Mouse (Mus musculus) embryonic facial prominence, embryonic 15.5 days (tissue): Measurements from ENCODE around the gene Hnrnpc. TPM values are rescaled to one million over a fixed set of nuclear protein-coding genes. Genes with fewer than 3 reads are reported as not detected.
"Not testable (repeated sequence)": the region's sequence is repeated elsewhere in the genome, so short reads cannot be mapped to it uniquely, and the experiment has no call there.

Experiments used
- ATAC-seq: fragments of 200-750 bp; cut with Nextera tagmentation; 2 replicates; pipeline ENCODE4 v1.8.0; 2017; ENCODE audit warnings: low read depth, moderate TSS enrichment; ENCODE audit not compliant: insufficient number of reproducible peaks, low FRiP score, low TSS enrichment
- H3K27ac ChIP-seq: fragments of 300-500 bp; sonication (generic); replicated peaks from 2 replicates; pipeline ENCODE4 v1.5.1; 2015; ENCODE audit warnings: mild to moderate bottlenecking, inconsistent platforms
- H3K27me3 ChIP-seq: fragments of 300-500 bp; sonication (generic); 2 replicates; pipeline ENCODE4 v1.6.1; 2015; ENCODE audit warnings: inconsistent platforms
- H3K36me3 ChIP-seq: fragments of 300-500 bp; sonication (generic); 2 replicates; pipeline ENCODE4 v1.6.1; 2015; ENCODE audit warnings: mild to moderate bottlenecking, inconsistent platforms
- H3K4me1 ChIP-seq: fragments of 300-500 bp; sonication (generic); 2 replicates; pipeline ENCODE4 v1.6.1; 2015; ENCODE audit warnings: inconsistent platforms
- H3K4me2 ChIP-seq: fragments of 300-500 bp; sonication (generic); replicated peaks from 2 replicates; pipeline ENCODE4 v1.6.1; 2015; ENCODE audit warnings: mild to moderate bottlenecking, inconsistent platforms
- H3K4me3 ChIP-seq: fragments of 300-500 bp; sonication (generic); replicated peaks from 2 replicates; pipeline ENCODE4 v1.5.1; 2015; ENCODE audit warnings: mild to moderate bottlenecking, inconsistent platforms
- H3K9ac ChIP-seq: fragments of 300-500 bp; sonication (generic); 2 replicates; pipeline ENCODE4 v1.6.1; 2015; ENCODE audit warnings: inconsistent platforms
- H3K9me3 ChIP-seq: fragments of 300-500 bp; sonication (generic); replicated peaks from 2 replicates; pipeline ENCODE4 v1.6.1; 2016; ENCODE audit warnings: inconsistent platforms
- WGBS: fragments of 180-500 bp; shearing (Covaris S2); methylation state at CpG from one replicate; pipeline ENCODE4 v1.1.7; 2015; 5-methylcytosine and 5-hydroxymethylcytosine counted together
- polyA plus RNA-seq: library from polyadenylated mRNA; unstranded; fragments of >200 nt; fragmentation: Nextera tagmentation; extraction: Ambion mirVana; gene quantifications from 2 replicates; pipeline ENCODE4 v1.2.1, GENCODE M21; 2015

The Hnrnpc gene
- polyA plus RNA-seq, 1 experiment from 2014 or later, result 552 TPM

DNA sequence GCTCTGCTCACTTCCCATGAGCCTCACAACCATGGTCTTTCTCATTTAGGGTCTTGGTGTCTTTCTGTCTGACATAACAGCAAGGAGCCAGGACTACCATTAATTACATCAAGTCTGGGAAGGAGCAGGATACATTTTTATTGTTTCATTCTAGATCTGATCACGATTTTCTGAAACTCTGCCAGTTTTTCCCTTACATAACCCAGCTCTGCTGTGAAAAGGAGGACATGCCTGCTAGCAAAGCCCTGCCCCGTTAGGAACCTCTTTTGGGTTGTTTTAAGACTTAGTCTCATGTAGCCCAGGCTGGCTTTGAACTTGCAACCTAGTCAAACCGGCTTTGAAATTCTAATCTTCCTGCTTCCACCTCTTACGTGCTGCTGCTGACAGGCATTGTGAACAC lies 43.8 kb downstream of the Hnrnpc start:
- Histone ChIP-seq H3K4me3 (no peak overlapping the region), H3K9ac (no peak overlapping the region), H3K27ac (no peak overlapping the region), H3K27me3 (no peaks in the 10 kb centered on the region), H3K9me3 (no peaks in the 10 kb centered on the region), H3K4me2 (no peak overlapping the region), H3K36me3 (no peaks in the 10 kb centered on the region), H3K4me1 (no peaks in the 10 kb centered on the region)
- ATAC-seq, result no peak
- 51% methylated on average over 4 of the region's 4 CpGs for WGBS

DNA sequence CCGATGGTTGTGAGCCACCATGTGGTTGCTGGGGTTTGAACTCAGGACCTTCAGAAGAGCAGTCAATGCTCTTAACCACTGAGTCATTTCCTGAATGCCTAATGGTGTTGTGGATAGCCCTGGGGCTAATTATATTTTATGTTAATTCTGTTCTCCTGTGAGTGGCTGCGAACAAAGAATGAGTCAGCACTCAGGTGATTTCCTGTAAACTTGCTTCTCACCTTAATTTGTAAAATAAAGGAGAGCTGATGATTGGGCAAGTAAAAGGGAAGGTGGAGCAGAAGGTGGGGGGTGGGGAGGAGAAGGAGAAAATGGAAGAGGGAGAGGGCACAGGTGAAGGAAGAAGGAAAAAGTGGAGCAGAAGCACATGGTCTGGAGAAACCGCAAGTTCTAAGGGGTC lies 51.1 kb downstream of the Hnrnpc start:
- H3K27me3 ChIP-seq, ATAC-seq, H3K4me3 ChIP-seq, H3K27ac ChIP-seq, H3K9ac ChIP-seq, H3K36me3 ChIP-seq, H3K4me1 ChIP-seq, H3K4me2 ChIP-seq, H3K9me3 ChIP-seq: not testable (repeated sequence)
- 86% methylated on average over 3 of the region's 3 CpGs for WGBS

GRCm38 (mm10) chr14:52045966-52046565 lies 57.8 kb downstream of the Hnrnpc start:
- Histone ChIP-seq H3K9ac (no peak overlapping the region), H3K9me3 (no peaks in the 10 kb centered on the region), H3K4me2 (no peak overlapping the region), H3K27ac (no peak overlapping the region), H3K36me3 (no peaks in the 10 kb centered on the region), H3K27me3 (no peaks in the 10 kb centered on the region), H3K4me3 (no peak overlapping the region), H3K4me1 (0 out of 2 replicates have a peak, but pooled peaks cover 6% of the 10 kb centered on the region)
- no peak for ATAC-seq
- WGBS, result 74% methylated on average over 9 of the region's 9 CpGs

DNA sequence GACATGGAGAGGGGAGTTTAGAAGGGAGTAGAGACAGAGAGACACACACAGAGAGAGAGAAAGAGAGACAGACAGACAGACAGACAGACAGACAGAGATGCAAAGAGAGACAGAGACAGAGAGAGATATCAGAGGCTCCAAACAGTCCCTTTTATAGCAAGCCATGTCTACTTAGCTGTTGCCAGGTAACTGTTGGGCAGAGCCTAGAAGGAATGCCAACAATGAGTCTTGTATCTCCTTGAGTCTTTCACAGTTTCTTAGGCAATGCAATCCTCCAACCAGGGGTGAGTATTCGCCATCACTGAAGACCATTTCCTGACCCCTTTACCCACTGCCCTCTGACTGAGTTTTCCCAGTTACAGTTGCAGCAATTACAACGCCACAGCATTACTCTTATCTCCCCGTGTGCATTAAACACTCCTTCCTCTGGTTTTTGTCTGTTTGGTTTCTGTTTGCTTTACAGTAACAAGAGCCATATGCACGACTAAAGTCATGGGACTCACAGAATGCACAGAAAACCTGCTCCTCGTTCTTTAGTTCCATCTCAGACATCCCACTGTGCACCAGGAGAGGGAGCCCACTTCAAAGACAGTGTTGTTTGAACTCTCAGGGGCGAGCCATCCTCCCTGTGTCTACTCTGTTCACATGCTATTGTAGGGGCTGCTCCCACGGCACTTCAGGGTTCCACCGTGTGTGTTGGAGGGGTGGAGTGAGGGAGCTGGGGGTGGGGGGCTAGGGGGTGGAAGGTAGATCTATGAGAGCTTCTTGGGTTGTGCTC lies 58.7 kb downstream of the Hnrnpc start:
- H3K4me1 ChIP-seq, result 0 out of 2 replicates have a peak, but pooled peaks cover 6% of the 10 kb centered on the region
- no peak overlapping the region for H3K4me3 ChIP-seq
- H3K27me3 ChIP-seq, result no peaks in the 10 kb centered on the region
- H3K27ac ChIP-seq, result no peak overlapping the region
- ATAC-seq, result no peak
- no peak overlapping the region for H3K9ac ChIP-seq
- H3K36me3 ChIP-seq, result no peaks in the 10 kb centered on the region
- 0 out of 2 replicates have a peak overlapping the region, but pooled peaks have one; percentile 10 for H3K4me2 ChIP-seq
- H3K9me3 ChIP-seq, result no peaks in the 10 kb centered on the region
- 9% methylated on average over 8 of the region's 8 CpGs for WGBS

GRCm38 (mm10) chr14:52043446-52043845 lies 60.4 kb downstream of the Hnrnpc start:
- Histone ChIP-seq H3K4me2 (no peak overlapping the region), H3K9ac (no peak overlapping the region), H3K9me3 (no peaks in the 10 kb centered on the region), H3K4me3 (no peak overlapping the region), H3K27me3 (no peaks in the 10 kb centered on the region), H3K27ac (no peak overlapping the region), H3K36me3 (no peaks in the 10 kb centered on the region), H3K4me1 (0 out of 2 replicates have a peak, but pooled peaks cover 6% of the 10 kb centered on the region)
- WGBS, result 59% methylated on average over 6 of the region's 6 CpGs
- ATAC-seq, result no peak

GRCm38 (mm10) chr14:52042359-52042758 lies 61.5 kb downstream of the Hnrnpc start, which contains the start of gene Olfr221:
Gene Olfr221, minus strand, starts transcription at chr14:52042459.
- not testable (repeated sequence) for H3K4me2 ChIP-seq, H3K4me1 ChIP-seq, H3K36me3 ChIP-seq, H3K27ac ChIP-seq, H3K27me3 ChIP-seq, H3K9ac ChIP-seq, ATAC-seq, H3K4me3 ChIP-seq, H3K9me3 ChIP-seq
- 56% methylated on average over 3 of the region's 3 CpGs for WGBS

- H3K4me1 ChIP-seq, result no peaks in the 10 kb centered on the region
- 88% methylated on average over 5 of the region's 5 CpGs for WGBS
- H3K36me3 ChIP-seq, result no peaks in the 10 kb centered on the region
- H3K9ac ChIP-seq, result no peak overlapping the region
- H3K27me3 ChIP-seq, result no peaks in the 10 kb centered on the region
- ATAC-seq, result no peak
- H3K4me2 ChIP-seq, result no peak overlapping the region
- no peaks in the 10 kb centered on the region for H3K9me3 ChIP-seq
- H3K27ac ChIP-seq, result no peak overlapping the region
- no peak overlapping the region for H3K4me3 ChIP-seq
These were observed 64.5 kb downstream of the Hnrnpc start for GRCm38 (mm10) chr14:52039332-52039731.

DNA sequence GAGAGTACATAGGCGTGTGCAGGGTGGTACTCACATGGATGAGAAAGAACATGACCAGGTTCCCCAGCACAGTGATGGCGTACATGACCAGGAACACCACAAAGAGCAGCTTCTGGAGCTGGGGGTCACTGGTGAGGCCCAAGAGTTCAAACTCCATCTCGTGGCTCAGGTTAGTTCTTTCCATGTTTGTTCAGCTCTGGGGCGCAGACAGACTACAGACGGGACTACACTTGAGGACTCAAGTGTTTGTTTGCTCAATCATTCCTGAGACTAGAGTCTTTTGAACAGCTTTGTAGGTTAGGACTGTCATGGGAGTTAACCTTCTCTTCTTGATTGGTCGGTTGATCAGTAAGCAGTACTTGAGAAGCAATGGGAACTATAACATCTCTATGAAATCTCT lies 67.9 kb downstream of the Hnrnpc start:
- H3K27me3 ChIP-seq, result no peaks in the 10 kb centered on the region
- H3K27ac ChIP-seq, result no peak overlapping the region
- no peaks in the 10 kb centered on the region for H3K4me1 ChIP-seq
- ATAC-seq, result no peak
- H3K36me3 ChIP-seq, result no peaks in the 10 kb centered on the region
- H3K4me3 ChIP-seq, result no peak overlapping the region
- WGBS, result 87% methylated on average over 6 of the region's 6 CpGs
- no peak overlapping the region for H3K9ac ChIP-seq
- H3K4me2 ChIP-seq, result no peak overlapping the region
- H3K9me3 ChIP-seq, result no peaks in the 10 kb centered on the region

GRCm38 (mm10) chr14:52026342-52026741 lies 77.5 kb downstream of the Hnrnpc start:
- Histone ChIP-seq H3K4me1 (peaks cover 21% of the 10 kb centered on the region), H3K9me3 (no peaks in the 10 kb centered on the region), H3K27me3 (no peaks in the 10 kb centered on the region), H3K36me3 (no peaks in the 10 kb centered on the region), H3K4me2 (no peak overlapping the region), H3K27ac (no peak overlapping the region), H3K4me3 (no peak overlapping the region), H3K9ac (no peak overlapping the region)
- ATAC-seq, result no peak
- 81% methylated on average over 4 of the region's 4 CpGs for WGBS

DNA sequence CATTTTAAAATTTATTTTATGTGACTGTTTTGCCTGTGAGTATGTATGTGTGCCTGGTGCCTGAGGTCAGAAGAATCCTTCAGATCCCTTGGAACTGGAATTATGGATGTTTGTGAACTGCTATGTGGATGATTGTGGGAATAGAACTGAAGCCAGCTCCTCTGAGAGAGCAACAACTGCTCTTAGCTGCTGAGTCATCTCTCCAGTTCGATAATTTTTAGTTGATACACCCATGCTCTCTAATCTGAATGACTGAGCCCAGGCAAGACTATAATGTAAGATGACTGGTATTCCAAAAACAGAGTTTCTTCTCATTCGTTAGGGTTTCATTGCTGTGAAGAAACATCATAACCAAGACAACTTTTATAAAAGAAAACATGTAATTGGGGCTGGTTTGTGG lies 79.7 kb downstream of the Hnrnpc start:
- Histone ChIP-seq H3K4me1 (peaks cover 29% of the 10 kb centered on the region), H3K4me2 (no peak overlapping the region), H3K4me3 (no peak overlapping the region), H3K27me3 (no peaks in the 10 kb centered on the region), H3K9me3 (no peaks in the 10 kb centered on the region), H3K27ac (no peak overlapping the region), H3K9ac (no peak overlapping the region), H3K36me3 (no peaks in the 10 kb centered on the region)
- WGBS, result 77% methylated on average over 2 of the region's 2 CpGs
- ATAC-seq, result no peak
